Mouse (Mus musculus) cerebellum, adult 2 months (tissue): ENCODE data around the gene Gpr83. TPM values are rescaled to one million over a fixed set of nuclear protein-coding genes. Genes with fewer than 3 reads are reported as not detected.

ENCODE experiments used
- DNase-seq, 2 experiments: peaks; one replicate each; pipeline ENCODE4 v3.0.0; 2021
- H3K27ac ChIP-seq: fragments of 200-500 bp; 2 replicates; pipeline ENCODE4 v1.5.1; 2012; ENCODE audit warnings: low read length, control low read depth, inconsistent platforms; ENCODE audit not compliant: insufficient read depth
- H3K27me3 ChIP-seq: fragments of 200-500 bp; 2 replicates; pipeline ENCODE4 v1.6.1; 2012; ENCODE audit warnings: inconsistent platforms, mild to moderate bottlenecking, low read length, moderate library complexity; ENCODE audit not compliant: control insufficient read depth, insufficient read depth
- H3K4me1 ChIP-seq: fragments of 200-500 bp; 2 replicates; pipeline ENCODE4 v1.6.1; 2011; ENCODE audit warnings: low read length; ENCODE audit not compliant: control insufficient read depth, insufficient read depth
- H3K4me3 ChIP-seq: fragments of 200-500 bp; replicated peaks from 2 replicates; pipeline ENCODE3; 2011; ENCODE audit warnings: mild to moderate bottlenecking, low read depth, low read length, control low read depth; ENCODE audit not compliant: insufficient read depth
- CTCF ChIP-seq: fragments of 200-500 bp; IDR thresholded peaks from 2 replicates; pipeline ENCODE4 v1.5.1; 2011; ENCODE audit warnings: low read depth, mild to moderate bottlenecking, control low read depth, low read length, moderate library complexity, borderline replicate concordance; ENCODE audit not compliant: insufficient read depth
- POLR2A ChIP-seq: fragments of 200-500 bp; IDR thresholded peaks from 2 replicates; pipeline ENCODE4 v1.6.1; 2011; ENCODE audit warnings: low read length, control low read depth, borderline replicate concordance; ENCODE audit not compliant: insufficient read depth
- whole genome bisulfite sequencing: fragments of 180-500 bp; shearing (Covaris S2); methylation state at CpG from one replicate; pipeline ENCODE4 v1.1.7; 2018; 5-methylcytosine and 5-hydroxymethylcytosine counted together
- polyA plus RNA-seq: library from polyadenylated mRNA; depleted of rRNA; stranded (reverse); fragments of >200 nt; gene quantifications from 2 replicates; pipeline ENCODE4 v1.2.3, GENCODE M21; 2012

Gpr83 gene
- polyA plus RNA-seq, 1 experiment: 2.8 TPM

DNA sequence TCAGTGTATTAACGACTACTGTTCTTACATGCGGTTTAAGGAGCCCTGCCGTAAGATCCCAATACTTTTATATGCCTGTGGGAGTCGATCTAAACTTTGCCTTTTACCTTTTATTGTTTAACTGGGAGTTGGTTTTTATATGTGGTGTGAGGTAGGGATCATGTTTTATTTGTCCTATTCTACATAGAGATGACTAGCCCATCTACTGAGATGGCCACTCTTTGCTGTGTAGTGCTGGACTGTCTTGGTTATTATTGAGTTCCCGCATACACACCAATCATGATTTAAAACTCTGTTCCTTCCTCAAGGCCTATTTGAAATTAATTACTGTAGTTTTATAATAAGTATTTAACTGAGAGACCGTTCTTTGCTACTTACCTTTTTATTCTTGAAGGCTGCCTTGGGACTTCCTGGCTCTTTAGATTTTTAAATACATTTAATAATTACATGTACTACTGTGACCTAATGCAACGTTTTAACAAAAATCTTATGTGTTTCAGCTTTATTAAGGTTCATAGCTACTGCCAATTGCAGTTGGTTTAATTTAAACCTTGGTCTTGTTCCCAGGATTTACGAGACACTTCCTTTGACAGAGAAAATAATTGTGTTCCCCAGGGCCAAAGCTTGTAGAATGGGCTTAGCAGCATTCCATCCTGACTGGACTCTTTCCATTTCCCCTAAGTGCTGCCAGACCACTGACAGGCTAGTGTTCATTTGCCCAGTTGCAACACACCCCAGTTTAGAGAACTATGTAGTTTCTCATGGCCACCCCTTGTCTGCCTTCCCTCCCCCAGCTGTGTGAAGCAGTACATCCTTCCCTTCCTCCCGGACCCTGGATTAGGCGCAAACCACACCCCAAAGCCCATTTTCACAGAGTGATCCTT lies 17.9 kb upstream of the Gpr83 start:
- no peaks in the 10 kb centered on the region for H3K4me1 ChIP-seq
- no peak overlapping the region for H3K4me3 ChIP-seq
- H3K27ac ChIP-seq: no peak overlapping the region
- peak in 1 of 2 experiments; percentile 7 for DNase-seq
- TF ChIP-seq CTCF (no peak), POLR2A (no peak)
- 61% methylated on average over 10 of the region's 10 CpGs for WGBS
- no peaks in the 10 kb centered on the region for H3K27me3 ChIP-seq

DNA sequence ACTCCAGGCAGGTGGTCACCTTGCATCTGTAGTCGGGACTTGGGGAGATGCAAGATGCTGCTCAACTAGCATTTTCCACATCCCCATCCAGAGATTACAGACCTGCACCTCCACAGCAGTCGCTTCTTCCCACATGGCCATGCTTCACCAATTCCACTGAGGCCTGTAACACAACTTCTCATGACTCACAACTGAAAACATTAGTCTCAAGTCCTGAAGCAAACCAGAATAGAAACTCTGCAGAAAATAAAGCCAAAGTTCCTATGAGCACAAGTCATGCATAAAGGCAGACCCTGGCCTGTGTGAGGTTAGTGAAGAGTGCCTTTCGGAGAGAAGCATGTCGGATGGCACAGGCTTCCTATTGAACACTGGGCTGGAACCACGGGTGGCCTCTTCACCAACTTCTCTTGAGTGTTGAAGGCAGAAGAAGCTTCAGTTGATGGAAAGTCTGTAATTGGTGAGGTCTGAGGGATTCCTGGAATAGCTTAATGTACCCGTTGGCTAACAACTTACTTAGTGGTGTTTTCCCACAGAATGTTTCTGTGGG lies 16.6 kb upstream of the Gpr83 start:
- no peak for TF ChIP-seq CTCF
- TF ChIP-seq POLR2A: no peak
- Histone ChIP-seq H3K27ac (no peak overlapping the region), H3K4me1 (no peaks in the 10 kb centered on the region), H3K4me3 (no peak overlapping the region), H3K27me3 (no peaks in the 10 kb centered on the region)
- no peak for DNase-seq
- 92% methylated on average over 6 of the region's 6 CpGs for WGBS

DNA sequence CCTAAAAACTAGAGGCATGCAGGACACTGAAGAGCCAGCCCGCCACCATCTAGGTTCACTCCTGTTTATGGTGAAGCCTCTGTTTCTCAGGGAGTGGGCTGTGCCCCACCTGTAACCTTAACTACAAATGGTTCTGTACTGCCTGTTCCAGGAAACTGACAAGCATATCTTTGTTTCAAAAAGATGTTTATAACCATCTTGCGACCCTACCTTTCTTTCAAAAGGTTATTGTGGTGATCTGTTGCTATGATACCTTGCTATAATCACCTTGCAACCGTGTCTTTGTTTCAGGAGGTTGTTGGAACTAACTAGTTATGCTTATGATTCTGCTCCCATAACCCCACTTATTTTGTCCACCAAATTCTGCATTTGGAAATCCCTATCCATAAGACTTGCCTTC lies 16.1 kb upstream of the Gpr83 start:
- over 99% methylated on average over 3 of the region's 3 CpGs for WGBS
- Histone ChIP-seq H3K4me3 (no peak overlapping the region), H3K4me1 (no peaks in the 10 kb centered on the region), H3K27ac (no peak overlapping the region), H3K27me3 (no peaks in the 10 kb centered on the region)
- TF ChIP-seq CTCF: no peak
- TF ChIP-seq POLR2A: no peak
- DNase-seq: no peak

DNA sequence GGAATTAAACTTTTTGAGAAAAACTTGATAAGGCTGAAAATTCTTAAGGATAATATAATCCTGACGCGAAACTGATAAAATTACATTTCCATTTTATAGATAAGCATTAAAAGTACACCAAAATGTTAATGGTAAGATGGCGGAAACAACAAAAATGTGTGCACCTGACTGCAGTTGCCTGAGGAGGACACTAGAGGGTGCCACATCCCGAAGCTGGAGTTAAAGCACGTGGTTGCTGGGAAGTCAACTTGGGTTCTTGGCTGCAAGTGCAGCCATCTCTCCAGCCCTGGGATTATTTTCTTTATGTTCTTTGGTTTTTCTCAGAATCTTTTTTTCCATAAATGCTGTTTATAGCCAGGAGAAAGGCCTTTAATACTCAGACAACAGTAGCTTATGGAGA lies 13.6 kb upstream of the Gpr83 start:
- Histone ChIP-seq H3K27me3 (no peaks in the 10 kb centered on the region), H3K27ac (no peak overlapping the region), H3K4me3 (no peak overlapping the region), H3K4me1 (no peaks in the 10 kb centered on the region)
- DNase-seq: no peak
- TF ChIP-seq CTCF (peak; percentile 50; the same call in 1 of the 2 replicates), POLR2A (no peak)
- 54% methylated on average over 5 of the region's 5 CpGs for WGBS

DNA sequence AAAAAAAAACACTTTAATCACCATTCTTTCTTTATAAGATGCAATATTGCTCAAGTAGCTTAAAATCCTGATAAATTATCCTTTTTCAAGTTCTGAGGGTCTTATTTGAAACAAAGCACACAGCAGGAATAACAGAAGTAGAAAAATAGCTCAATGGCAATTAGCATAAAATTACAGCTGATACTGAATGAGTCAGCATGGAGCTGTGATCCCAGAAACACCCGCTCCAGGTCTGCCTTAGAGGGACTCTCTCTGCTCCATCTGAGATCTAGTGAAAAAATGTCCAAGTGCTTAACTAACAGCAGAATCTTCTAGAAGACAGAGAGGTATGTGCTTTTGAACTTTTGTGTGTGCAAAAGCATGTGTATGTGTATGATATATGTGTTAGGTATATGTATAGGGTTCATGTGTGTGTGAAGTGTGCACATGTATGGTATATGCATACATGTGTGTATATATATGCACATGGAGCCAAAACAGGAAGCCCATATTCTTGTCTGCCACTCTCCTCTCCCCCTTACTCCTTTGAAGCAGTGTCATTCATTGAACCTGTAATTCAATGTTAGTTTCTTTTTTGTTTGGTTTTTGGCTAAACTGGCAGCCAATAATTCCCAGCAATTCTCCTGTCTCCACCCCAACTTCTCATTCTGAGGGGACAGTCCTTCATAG lies 11.6 kb upstream of the Gpr83 start:
- no peak for DNase-seq
- TF ChIP-seq POLR2A (no peak), CTCF (no peak)
- no peak overlapping the region for H3K27ac ChIP-seq
- H3K4me3 ChIP-seq: no peak overlapping the region
- 31% methylated on average over 1 of the region's 1 CpGs for WGBS
- no peaks in the 10 kb centered on the region for H3K4me1 ChIP-seq
- no peaks in the 10 kb centered on the region for H3K27me3 ChIP-seq

DNA sequence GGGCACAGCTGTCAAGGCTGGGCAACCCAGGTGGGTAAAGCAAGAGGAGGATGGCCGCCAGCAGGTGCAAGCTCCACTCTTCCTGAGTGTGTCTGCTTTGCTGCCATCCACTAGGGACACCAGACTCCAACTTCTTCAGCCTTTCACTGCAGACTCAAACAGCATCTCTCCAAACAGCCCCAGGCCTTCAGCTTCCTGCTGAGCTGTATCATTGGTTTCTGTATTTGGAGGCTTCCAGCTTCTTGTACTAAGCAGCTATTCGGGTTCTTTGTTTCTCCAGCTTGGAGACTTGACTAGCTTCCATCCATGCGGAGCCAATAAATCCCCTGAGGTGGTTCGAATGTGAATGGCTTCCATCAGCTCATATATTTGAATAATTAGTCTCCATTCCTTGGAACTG lies 5.4 kb upstream of the Gpr83 start:
- Histone ChIP-seq H3K27ac (no peak overlapping the region), H3K4me1 (peaks cover 9% of the 10 kb centered on the region), H3K4me3 (no peak overlapping the region), H3K27me3 (no peaks in the 10 kb centered on the region)
- 52% methylated on average over 4 of the region's 4 CpGs for WGBS
- no peak for DNase-seq
- TF ChIP-seq POLR2A (no peak), CTCF (no peak)

DNA sequence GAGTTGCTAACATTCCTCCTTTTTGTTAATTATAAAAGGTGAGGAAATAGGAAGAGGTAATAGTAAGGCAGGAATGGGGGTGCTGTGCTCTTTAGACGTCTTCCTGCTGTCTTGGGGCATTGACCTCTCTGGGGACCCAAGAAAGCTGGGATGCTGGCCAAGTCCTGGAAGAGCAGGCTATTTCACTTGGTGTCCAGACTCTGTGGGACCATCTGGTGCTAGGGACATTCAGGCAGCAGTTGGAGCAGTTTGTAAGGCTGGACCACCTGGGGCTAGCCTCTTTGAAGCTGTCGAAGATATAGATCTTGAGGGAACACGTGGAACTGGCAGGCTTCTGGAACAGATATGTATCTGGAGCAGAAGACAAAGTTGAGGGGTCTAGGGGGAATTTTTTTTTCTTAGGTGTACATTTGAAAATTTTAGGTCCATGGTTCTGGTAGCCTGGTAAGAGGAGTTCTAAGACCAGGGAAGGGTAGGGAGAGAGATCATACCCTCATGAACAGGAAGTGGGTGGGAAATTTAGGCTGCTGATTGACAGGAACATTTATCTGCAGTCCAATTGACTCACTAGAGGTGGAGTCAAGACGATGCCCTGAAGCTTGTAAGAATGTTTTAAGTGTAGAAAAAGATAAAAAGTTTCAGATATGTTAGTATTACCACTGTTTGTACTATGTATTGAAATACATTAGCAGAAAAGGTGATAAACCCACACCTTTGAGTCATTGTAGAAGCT lies 2.9 kb upstream of the Gpr83 start:
- TF ChIP-seq CTCF: no peak
- no peak for TF ChIP-seq POLR2A
- peak in 1 of 2 experiments; percentile 49 for DNase-seq
- H3K27me3 ChIP-seq: no peaks in the 10 kb centered on the region
- no peak overlapping the region for H3K4me3 ChIP-seq
- peaks cover 9% of the 10 kb centered on the region for H3K4me1 ChIP-seq
- WGBS: 12% methylated on average over 4 of the region's 4 CpGs
- no peak overlapping the region for H3K27ac ChIP-seq
